Mouse (Mus musculus) heart, postnatal 0 days (tissue): Measurements from ENCODE around the gene Stat3.

ENCODE experiments used
- CTCF ChIP-seq: IDR thresholded peaks from 2 replicates; pipeline ENCODE4 v1.5.1; 2016; ENCODE audit warnings: antibody characterized with exemption, control low read depth, low read depth
- EP300 ChIP-seq: IDR thresholded peaks from 2 replicates; pipeline ENCODE4 v1.6.1; 2016; ENCODE audit warnings: antibody characterized with exemption, low read depth

GRCm38 (mm10) chr11:100843070-100843669, 96.2 kb downstream of the Stat3 start:
- TF ChIP-seq CTCF (no peak), EP300 (no peak)
